Mouse (Mus musculus) hindbrain, embryonic 10.5 days (tissue): Measurements from ENCODE around the gene 9230102O04Rik. TPM values are rescaled to one million over a fixed set of nuclear protein-coding genes. Genes with fewer than 3 reads are reported as not detected.
A peak's percentile ranks its signal among the peaks of the same experiment; 100 is the strongest.

Experiments
- DNase-seq: peaks from one replicate; pipeline ENCODE4 v3.0.0-alpha.2; 2017; ENCODE audit warnings: low spot score
- H3K27ac ChIP-seq: fragments of 300-500 bp; sonication (generic); 2 replicates; pipeline ENCODE4 v1.5.1; 2016; ENCODE audit warnings: mild to moderate bottlenecking, moderate library complexity
- H3K27me3 ChIP-seq: fragments of 300-500 bp; sonication (generic); 2 replicates; pipeline ENCODE4 v1.6.1; 2016; ENCODE audit warnings: mild to moderate bottlenecking; ENCODE audit not compliant: poor library complexity, insufficient read depth, severe bottlenecking
- H3K36me3 ChIP-seq: fragments of 300-500 bp; sonication (generic); 2 replicates; pipeline ENCODE4 v1.6.1; 2016; ENCODE audit warnings: mild to moderate bottlenecking, moderate library complexity
- H3K4me1 ChIP-seq: fragments of 300-500 bp; sonication (generic); replicated peaks from 2 replicates; pipeline ENCODE4 v1.6.1; 2016; ENCODE audit warnings: mild to moderate bottlenecking
- H3K4me3 ChIP-seq: fragments of 300-500 bp; sonication (generic); 2 replicates; pipeline ENCODE4 v1.5.1; 2016; ENCODE audit warnings: mild to moderate bottlenecking, moderate library complexity
- H3K9me3 ChIP-seq: fragments of 300-500 bp; sonication (generic); 2 replicates; pipeline ENCODE4 v1.6.1; 2016; ENCODE audit warnings: mild to moderate bottlenecking, moderate library complexity
- WGBS: fragments of 180-500 bp; shearing (Covaris S2); methylation state at CpG from one replicate; pipeline ENCODE4 v1.1.7; 2016; 5-methylcytosine and 5-hydroxymethylcytosine counted together
- polyA plus RNA-seq: library from polyadenylated mRNA; unstranded; fragments of >200 nt; fragmentation: Nextera tagmentation; extraction: Ambion mirVana; gene quantifications from 2 replicates; pipeline ENCODE4 v1.2.1, GENCODE M21; 2016

Gene 9230102O04Rik
- polyA plus RNA-seq, result 0.54 TPM in 1 of 2 replicates, not detected in the other

GRCm38 (mm10) chr2:9888913-9889650, at the start of gene 9230102O04Rik:
TSS of gene 9230102O04Rik (minus strand) at chr2:9889540.
- no peak within 1 kb of the TSS for H3K27ac ChIP-seq
- H3K9me3 ChIP-seq, result peaks cover 3% of the 10 kb centered on the region; the same call in 1 of the 2 replicates
- DNase-seq, result peak; percentile 68
- no peaks in the 10 kb centered on the region for H3K36me3 ChIP-seq
- H3K4me1 ChIP-seq, result peaks cover 17% of the 10 kb centered on the region
- H3K4me3 ChIP-seq, result peak within 1 kb of the TSS; percentile 36
- whole genome bisulfite sequencing, result under 1% methylated on average over 30 of the region's 30 CpGs
- H3K27me3 ChIP-seq, result peaks cover 97% of the 10 kb centered on the region

- Histone ChIP-seq H3K27ac (no peak overlapping the region), H3K4me1 (peaks cover 10% of the 10 kb centered on the region), H3K9me3 (no peaks in the 10 kb centered on the region), H3K4me3 (no peak overlapping the region), H3K27me3 (no peaks in the 10 kb centered on the region), H3K36me3 (peaks cover 12% of the 10 kb centered on the region)
- 0% methylated on average over 1 of the region's 1 CpGs for WGBS
- DNase-seq, result peak; percentile 14
These were observed 46.6 kb upstream of the 9230102O04Rik start for GRCm38 (mm10) chr2:9935965-9936364.

DNA sequence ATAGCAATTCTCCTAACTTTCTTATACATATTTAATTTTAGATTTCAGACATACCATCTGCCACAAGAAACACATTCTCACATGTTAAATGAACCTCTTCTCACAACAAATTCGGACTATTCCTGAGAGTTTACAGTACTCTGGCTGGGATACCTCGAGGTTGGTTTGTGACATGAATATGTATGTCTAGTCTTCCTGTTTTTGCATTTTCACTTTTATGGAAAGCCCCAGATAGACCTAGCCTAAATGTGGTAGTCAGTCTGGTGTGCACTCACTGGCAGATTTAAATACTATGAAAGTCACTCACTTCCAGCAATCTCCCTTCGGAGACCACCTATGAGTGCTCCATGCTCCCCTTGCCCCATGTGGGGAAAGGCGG, 37.6 kb upstream of the 9230102O04Rik start:
- WGBS, result 78% methylated on average over 4 of the region's 4 CpGs
- DNase-seq, result no peak
- no peaks in the 10 kb centered on the region for H3K27me3 ChIP-seq
- no peak overlapping the region for H3K27ac ChIP-seq
- no peak overlapping the region for H3K4me3 ChIP-seq
- H3K4me1 ChIP-seq, result peaks cover 10% of the 10 kb centered on the region; the same call in 1 of the 2 replicates
- peaks cover 23% of the 10 kb centered on the region for H3K36me3 ChIP-seq
- no peaks in the 10 kb centered on the region for H3K9me3 ChIP-seq

GRCm38 (mm10) chr2:9926194-9926904, 37.0 kb upstream of the 9230102O04Rik start:
- DNase-seq, result no peak
- peaks cover 10% of the 10 kb centered on the region; the same call in 1 of the 2 replicates for H3K4me1 ChIP-seq
- WGBS, result 56% methylated on average over 7 of the region's 7 CpGs
- H3K27me3 ChIP-seq, result no peaks in the 10 kb centered on the region
- peaks cover 25% of the 10 kb centered on the region for H3K36me3 ChIP-seq
- H3K9me3 ChIP-seq, result no peaks in the 10 kb centered on the region
- H3K27ac ChIP-seq, result no peak overlapping the region
- no peak overlapping the region for H3K4me3 ChIP-seq

GRCm38 (mm10) chr2:9918691-9919471, 29.5 kb upstream of the 9230102O04Rik start:
- H3K27me3 ChIP-seq, result no peaks in the 10 kb centered on the region
- H3K9me3 ChIP-seq, result no peaks in the 10 kb centered on the region
- no peak for DNase-seq
- H3K27ac ChIP-seq, result no peak overlapping the region
- WGBS, result 93% methylated on average over 17 of the region's 17 CpGs
- peaks cover 48% of the 10 kb centered on the region for H3K36me3 ChIP-seq
- H3K4me1 ChIP-seq, result no peaks in the 10 kb centered on the region
- H3K4me3 ChIP-seq, result no peak overlapping the region

DNA sequence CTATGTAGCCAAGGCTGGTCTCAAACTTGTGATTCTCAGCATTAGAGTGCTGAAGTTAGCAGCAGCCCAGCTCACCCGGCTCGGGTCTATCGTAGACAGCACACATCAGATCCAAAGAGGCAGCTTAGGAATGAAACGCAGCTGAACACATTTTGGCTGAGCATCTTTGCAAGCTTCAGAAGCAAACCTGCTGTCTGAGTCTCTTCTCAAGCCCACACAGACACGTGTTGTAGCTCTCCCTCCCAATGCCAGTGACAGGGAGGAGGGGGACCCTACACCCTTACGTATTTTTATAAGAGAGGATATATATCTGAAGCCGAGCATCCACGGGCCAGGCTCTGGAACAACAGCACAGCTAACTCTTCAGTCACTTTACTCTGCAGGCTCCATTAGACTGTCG, 28.3 kb upstream of the 9230102O04Rik start:
- peaks cover 37% of the 10 kb centered on the region for H3K36me3 ChIP-seq
- H3K9me3 ChIP-seq, result no peaks in the 10 kb centered on the region
- no peaks in the 10 kb centered on the region for H3K4me1 ChIP-seq
- no peaks in the 10 kb centered on the region for H3K27me3 ChIP-seq
- 92% methylated on average over 9 of the region's 9 CpGs for WGBS
- no peak for DNase-seq
- H3K4me3 ChIP-seq, result no peak overlapping the region
- H3K27ac ChIP-seq, result no peak overlapping the region

DNA sequence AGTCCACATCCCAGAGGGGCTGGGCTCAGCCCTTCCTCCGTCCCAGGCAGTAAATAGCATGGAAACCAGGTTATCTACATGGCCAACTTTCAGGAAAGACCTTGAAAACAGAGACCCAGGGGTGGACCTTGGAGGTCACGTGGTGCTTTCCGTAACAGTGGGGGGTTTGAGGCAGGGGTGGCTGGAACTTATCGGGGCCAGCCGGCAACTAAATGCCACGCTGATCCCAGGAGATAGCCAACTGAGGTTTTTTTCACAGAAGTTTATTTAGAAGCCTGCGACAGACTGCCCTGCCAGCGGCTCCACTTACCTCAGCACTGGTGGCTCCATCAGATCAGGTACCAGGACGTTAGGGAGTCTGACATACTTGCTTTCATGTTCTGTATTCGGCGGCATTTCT, 16.7 kb upstream of the 9230102O04Rik start:
- Histone ChIP-seq H3K27me3 (peaks cover 22% of the 10 kb centered on the region), H3K4me1 (peaks cover 6% of the 10 kb centered on the region), H3K4me3 (peak overlapping the region; percentile 30), H3K36me3 (no peaks in the 10 kb centered on the region), H3K27ac (no peak overlapping the region), H3K9me3 (no peaks in the 10 kb centered on the region)
- WGBS, result 8% methylated on average over 11 of the region's 11 CpGs
- DNase-seq, result peak; percentile 12

- peaks cover 6% of the 10 kb centered on the region for H3K4me1 ChIP-seq
- H3K4me3 ChIP-seq, result no peak overlapping the region
- no peaks in the 10 kb centered on the region for H3K9me3 ChIP-seq
- WGBS, result 64% methylated on average over 14 of the region's 14 CpGs
- H3K27ac ChIP-seq, result no peak overlapping the region
- DNase-seq, result no peak
- H3K27me3 ChIP-seq, result peaks cover 39% of the 10 kb centered on the region
- no peaks in the 10 kb centered on the region for H3K36me3 ChIP-seq
These were observed 14.7 kb upstream of the 9230102O04Rik start for GRCm38 (mm10) chr2:9903854-9904560.

DNA sequence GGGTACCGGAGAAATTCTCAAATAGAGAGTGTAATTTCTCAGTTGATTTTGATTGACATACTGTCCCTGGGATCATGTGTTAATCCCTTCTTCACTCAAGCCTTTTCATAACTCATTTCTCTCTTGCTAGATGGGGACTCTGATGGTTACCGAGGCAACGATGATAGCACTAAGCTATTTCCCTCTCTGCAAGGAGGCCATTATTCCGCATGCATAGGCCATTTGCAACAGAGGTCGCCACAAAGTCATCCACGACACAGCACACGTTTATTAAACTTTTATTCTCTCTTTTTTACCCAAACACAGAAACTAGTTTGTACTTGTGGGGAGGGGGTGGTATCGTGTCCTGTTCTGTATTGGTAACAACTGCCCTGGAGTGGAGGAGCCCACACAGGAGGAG, 8.5 kb upstream of the 9230102O04Rik start:
- WGBS, result 5% methylated on average over 8 of the region's 8 CpGs
- H3K4me3 ChIP-seq, result no peak overlapping the region
- peaks cover 36% of the 10 kb centered on the region for H3K4me1 ChIP-seq
- H3K27me3 ChIP-seq, result peaks cover 88% of the 10 kb centered on the region
- no peaks in the 10 kb centered on the region for H3K36me3 ChIP-seq
- no peaks in the 10 kb centered on the region for H3K9me3 ChIP-seq
- H3K27ac ChIP-seq, result no peak overlapping the region
- DNase-seq, result no peak

DNA sequence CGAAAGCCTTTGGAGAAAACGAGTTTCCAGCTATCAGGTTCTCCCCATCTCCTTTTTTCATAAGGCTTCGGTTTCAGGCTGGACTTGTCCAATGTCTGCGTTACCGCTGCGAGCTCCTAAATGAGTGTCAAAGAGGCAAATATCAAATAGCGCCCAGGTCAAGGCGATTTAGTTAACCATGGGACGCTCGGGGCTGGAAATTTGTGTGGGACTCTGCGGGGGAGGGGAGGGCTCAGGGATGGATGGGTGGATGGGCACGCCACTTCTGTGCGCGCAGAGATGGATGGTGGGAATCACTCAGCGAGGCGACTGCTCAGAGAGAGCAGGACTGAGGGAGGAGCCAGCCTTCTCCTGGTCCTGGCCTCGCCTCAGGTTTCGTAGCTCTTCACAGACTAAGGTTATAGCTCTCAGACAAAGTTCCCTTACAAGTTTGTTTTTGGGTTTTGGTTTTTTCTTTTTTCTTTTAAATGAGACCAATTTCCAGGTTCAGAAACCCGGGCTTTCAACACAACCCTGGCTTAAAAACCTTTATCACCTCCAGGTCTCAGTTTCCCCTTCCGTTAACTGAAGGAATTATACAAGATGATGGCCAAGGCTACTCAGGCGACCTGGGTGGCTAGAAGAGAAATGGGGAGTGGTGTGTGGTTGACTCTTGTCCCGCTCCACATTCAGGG, 6.9 kb upstream of the 9230102O04Rik start:
- Histone ChIP-seq H3K27me3 (peaks cover 94% of the 10 kb centered on the region), H3K4me1 (peaks cover 36% of the 10 kb centered on the region), H3K4me3 (peak overlapping the region; percentile 23), H3K27ac (no peak overlapping the region), H3K36me3 (no peaks in the 10 kb centered on the region), H3K9me3 (no peaks in the 10 kb centered on the region)
- peak; percentile 48 for DNase-seq
- WGBS, result under 1% methylated on average over 22 of the region's 22 CpGs

- Histone ChIP-seq H3K9me3 (peaks cover 2% of the 10 kb centered on the region; the same call in 1 of the 2 replicates), H3K4me3 (no peak overlapping the region), H3K4me1 (peaks cover 36% of the 10 kb centered on the region), H3K27ac (no peak overlapping the region), H3K27me3 (peaks cover 97% of the 10 kb centered on the region), H3K36me3 (no peaks in the 10 kb centered on the region)
- DNase-seq, result no peak
- WGBS, result under 1% methylated on average over 19 of the region's 19 CpGs
These were observed 5.7 kb upstream of the 9230102O04Rik start for GRCm38 (mm10) chr2:9894836-9895593.
